Mouse (Mus musculus) gastrocnemius, postnatal 4 days (tissue): Measurements from ENCODE around the gene Vamp3. TPM values are rescaled to one million over a fixed set of nuclear protein-coding genes. Genes with fewer than 3 reads are reported as not detected.
A peak's percentile ranks its signal among the peaks of the same experiment; 100 is the strongest.

Source experiments
- DNase-seq, 2 experiments: peaks; one replicate each; pipeline ENCODE4 v3.0.0; 2021 to 2022; ENCODE audit warnings: low spot score in 2 of 2, mixed read lengths in 2 of 2
- long read RNA-seq, 2 experiments: library from polyadenylated mRNA; stranded (forward); transcript quantifications; one replicate each; pipeline ENCODE4 v2.0.0; 2021
- total RNA-seq, 2 experiments: library from RNA; stranded (reverse); gene quantifications; 2 replicates each; pipeline ENCODE4 v1.2.3; 2021

Gene Vamp3
- total RNA-seq: 10 to 100 TPM; 78.8 to 79.1 TPM
- long read RNA-seq, experiment 1, transcript Vamp3-201 (5 exons, 2,120 nt): major isoform, 115 of 135 reads
- long read RNA-seq, experiment 1, partial matches to known transcripts: 3 of 135 reads
- long read RNA-seq, experiment 1, other reads (novel, unspliced or antisense): 16 of 135 reads
- long read RNA-seq, experiment 2, transcript Vamp3-201 (5 exons, 2,120 nt): major isoform, 128 of 134 reads
- long read RNA-seq, experiment 2, partial matches to known transcripts: 0 of 134 reads
- long read RNA-seq, experiment 2, other reads (novel, unspliced or antisense): 6 of 134 reads

- DNase-seq: peak; percentile 98 to 100
Measured at GRCm38 (mm10) chr4:151057347-151058321, at the start of gene Vamp3. Gene Vamp3, minus strand, starts transcription at chr4:151057963.

- DNase-seq: no peak
Measured at GRCm38 (mm10) chr4:151106468-151106867, 48.7 kb upstream of the Vamp3 start.

GRCm38 (mm10) chr4:151105886-151106285 lies 48.1 kb upstream of the Vamp3 start:
- DNase-seq: no peak

GRCm38 (mm10) chr4:151104147-151104546 lies 46.4 kb upstream of the Vamp3 start:
- DNase-seq: no peak

- no peak for DNase-seq
Measured at GRCm38 (mm10) chr4:151103646-151104045, 45.9 kb upstream of the Vamp3 start.

- no peak for DNase-seq
Measured at GRCm38 (mm10) chr4:151097104-151097438, 39.3 kb upstream of the Vamp3 start.

- no peak for DNase-seq
Measured at GRCm38 (mm10) chr4:151096334-151097103, 38.8 kb upstream of the Vamp3 start.

GRCm38 (mm10) chr4:151095207-151095606 lies 37.4 kb upstream of the Vamp3 start:
- peak in 1 of 2 experiments; percentile 27 for DNase-seq

GRCm38 (mm10) chr4:151089270-151089669 lies 31.5 kb upstream of the Vamp3 start, which contains the start of gene Gm13090:
Gene Gm13090, plus strand, starts transcription at chr4:151089570.
- DNase-seq: no peak

GRCm38 (mm10) chr4:151088819-151089218 lies 31.1 kb upstream of the Vamp3 start:
- no peak for DNase-seq

GRCm38 (mm10) chr4:151087358-151087757 lies 29.6 kb upstream of the Vamp3 start:
- DNase-seq: no peak

GRCm38 (mm10) chr4:151083027-151083426 lies 25.3 kb upstream of the Vamp3 start:
- no peak for DNase-seq

- DNase-seq: no peak
Measured at GRCm38 (mm10) chr4:151081977-151082376, 24.2 kb upstream of the Vamp3 start.

GRCm38 (mm10) chr4:151081355-151081754 lies 23.6 kb upstream of the Vamp3 start:
- no peak for DNase-seq

- no peak for DNase-seq
Measured at GRCm38 (mm10) chr4:151074817-151075216, 17.1 kb upstream of the Vamp3 start.

- DNase-seq: peak; percentile 70 to 77
Measured at GRCm38 (mm10) chr4:151073108-151073744, 15.5 kb upstream of the Vamp3 start.

GRCm38 (mm10) chr4:151070962-151071361 lies 13.2 kb upstream of the Vamp3 start:
- no peak for DNase-seq

GRCm38 (mm10) chr4:151068751-151069150 lies 11.0 kb upstream of the Vamp3 start:
- DNase-seq: no peak

- DNase-seq: no peak
Measured at GRCm38 (mm10) chr4:151059566-151059965, 1.8 kb upstream of the Vamp3 start.

GRCm38 (mm10) chr4:151058634-151059033 lies 871 bp upstream of the Vamp3 start:
- DNase-seq: no peak

- no peak for DNase-seq
Measured at GRCm38 (mm10) chr4:151051162-151051561, 6.6 kb downstream of the Vamp3 start.
